10 mouse cellular contexts compared by ENCODE assay signal in the genomic region with DNA sequence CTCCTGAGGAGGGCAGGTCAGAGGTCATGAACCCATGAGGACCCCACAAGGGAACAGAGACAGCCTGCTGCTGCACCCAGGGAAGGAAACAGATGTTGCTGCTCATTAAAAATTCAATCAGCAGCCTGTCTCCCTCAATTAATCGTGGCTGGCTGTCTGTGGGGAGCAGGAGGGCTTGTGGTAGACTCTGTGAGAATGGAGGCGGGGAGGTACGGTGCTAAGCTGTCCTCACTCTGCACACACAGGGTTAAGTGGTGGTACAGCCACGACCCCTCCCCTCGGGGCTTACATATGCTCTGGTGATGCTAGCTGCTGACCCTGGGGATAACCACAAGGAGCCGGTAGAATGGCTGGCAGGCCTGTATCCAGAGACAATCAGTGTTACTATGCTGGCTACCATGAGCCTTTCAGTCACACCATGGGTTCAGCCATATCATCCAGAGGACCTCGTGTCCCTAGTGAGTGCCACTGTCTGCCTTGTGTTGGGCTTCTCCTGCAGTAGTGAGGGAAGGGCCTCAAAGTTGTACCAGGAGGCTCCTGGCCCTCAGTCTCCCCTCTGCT. TPM values are rescaled to one million over a fixed set of nuclear protein-coding genes. Genes with fewer than 3 reads are reported as not detected.
DNase-seq lines count a peak whose midpoint lies in the region; ATAC-seq and TF ChIP-seq lines count a peak whose summit lies in the region.
"Had no signal": no experiment of that assay in that cellular context is flagged by ENCODE, and none has a peak within 500 bp of the region (broad histone marks: within the 10 kb centered on the region; RNA-seq: fewer than 3 reads in every experiment).

No protein-coding gene starts in this region.

- 43% methylated on average over 7 of the region's 7 CpGs for WGBS in intestine, embryonic 14.5 days
- WGBS in intestine, postnatal 0 days, result 57% methylated on average over 7 of the region's 7 CpGs
- whole genome bisulfite sequencing in embryonic facial prominence, embryonic 11.5 days, result 5% methylated on average over 7 of the region's 7 CpGs
- WGBS in hindbrain, embryonic 14.5 days, result 11% methylated on average over 7 of the region's 7 CpGs
- 7% methylated on average over 7 of the region's 7 CpGs for WGBS in neural tube, embryonic 14.5 days

- intact Hi-C loops in left cerebral cortex, postnatal 25 days (cut with DNase I), result no loop called here

- H3K27ac ChIP-seq in intestine, embryonic 14.5 days (ENCODE audit: low read depth), result 0 out of 2 replicates have a peak overlapping the region, but pooled peaks have one; percentile 81
- no peak overlapping the region for H3K27ac ChIP-seq in intestine, postnatal 0 days (ENCODE audit: low read depth, low read length)
- peak overlapping the region; percentile 38; the same call in 1 of the 2 replicates for H3K27ac ChIP-seq in embryonic facial prominence, embryonic 11.5 days (replicated peaks; ENCODE audit: low read depth, low read length)
- peak overlapping the region; percentile 64 for H3K27ac ChIP-seq in hindbrain, embryonic 14.5 days
- H3K27ac ChIP-seq in neural tube, embryonic 14.5 days (ENCODE audit: low read depth, low read length), result peak overlapping the region; percentile 81

- peaks cover 41% of the 10 kb centered on the region for H3K4me1 ChIP-seq in intestine, embryonic 14.5 days (replicated peaks; ENCODE audit: control insufficient read depth, insufficient read depth, low read length)
- H3K4me1 ChIP-seq in intestine, postnatal 0 days (replicated peaks; ENCODE audit: control insufficient read depth, insufficient read depth, low read length), result 0 out of 2 replicates have a peak, but pooled peaks cover 4% of the 10 kb centered on the region
- peaks cover 40% of the 10 kb centered on the region for H3K4me1 ChIP-seq in embryonic facial prominence, embryonic 11.5 days (ENCODE audit: control insufficient read depth, insufficient read depth, low read length)
- H3K4me1 ChIP-seq in hindbrain, embryonic 14.5 days (replicated peaks; ENCODE audit: control insufficient read depth, insufficient read depth, low read length), result peaks cover 60% of the 10 kb centered on the region
- peaks cover 55% of the 10 kb centered on the region for H3K4me1 ChIP-seq in neural tube, embryonic 14.5 days (ENCODE audit: control insufficient read depth, insufficient read depth, low read length)

- no peaks in the 10 kb centered on the region for H3K27me3 ChIP-seq in intestine, embryonic 14.5 days (replicated peaks; ENCODE audit: control insufficient read depth, insufficient read depth, low read length)
- H3K27me3 ChIP-seq in intestine, postnatal 0 days (replicated peaks; ENCODE audit: control insufficient read depth, insufficient read depth, low read length), result no peaks in the 10 kb centered on the region
- no peaks in the 10 kb centered on the region for H3K27me3 ChIP-seq in embryonic facial prominence, embryonic 11.5 days (ENCODE audit: control insufficient read depth, insufficient read depth, low read length)
- H3K27me3 ChIP-seq in hindbrain, embryonic 14.5 days (ENCODE audit: control insufficient read depth, insufficient read depth, low read length), result no peaks in the 10 kb centered on the region
- H3K27me3 ChIP-seq in neural tube, embryonic 14.5 days (ENCODE audit: control insufficient read depth, insufficient read depth, low read length), result no peaks in the 10 kb centered on the region

- H3K4me2 ChIP-seq in intestine, embryonic 14.5 days (ENCODE audit: low read length), result no peak overlapping the region
- H3K4me2 ChIP-seq in intestine, postnatal 0 days (replicated peaks; ENCODE audit: low read depth), result no peak overlapping the region
- no peak overlapping the region for H3K4me2 ChIP-seq in embryonic facial prominence, embryonic 11.5 days (ENCODE audit: low read depth, low read length)
- no peak overlapping the region for H3K4me2 ChIP-seq in hindbrain, embryonic 14.5 days (replicated peaks)
- no peak overlapping the region for H3K4me2 ChIP-seq in neural tube, embryonic 14.5 days (ENCODE audit: low read depth, low read length)

- peaks cover 35% of the 10 kb centered on the region for H3K36me3 ChIP-seq in intestine, embryonic 14.5 days (ENCODE audit: control insufficient read depth, insufficient read depth, low read length)
- H3K36me3 ChIP-seq in intestine, postnatal 0 days (ENCODE audit: control insufficient read depth, insufficient read depth), result peaks cover 70% of the 10 kb centered on the region
- H3K36me3 ChIP-seq in embryonic facial prominence, embryonic 11.5 days (replicated peaks; ENCODE audit: control insufficient read depth, insufficient read depth, low read depth, low read length), result peaks cover 14% of the 10 kb centered on the region
- peaks cover 41% of the 10 kb centered on the region for H3K36me3 ChIP-seq in hindbrain, embryonic 14.5 days (replicated peaks; ENCODE audit: control insufficient read depth, insufficient read depth)
- H3K36me3 ChIP-seq in neural tube, embryonic 14.5 days (ENCODE audit: control insufficient read depth, insufficient read depth, low read length), result peaks cover 24% of the 10 kb centered on the region

- TF ChIP-seq CTCF in intestine, postnatal 0 days (IDR thresholded peaks at IDR 0.05; ENCODE audit: low read depth), result no peak

- ATAC-seq in intestine, embryonic 14.5 days (replicated peaks; ENCODE audit: low FRiP score, low TSS enrichment, low read depth), result peak; percentile 26; the same call in 1 of the 2 replicates
- ATAC-seq in intestine, postnatal 0 days, result no peak
- peak; percentile 57; the same call in 1 of the 2 replicates for ATAC-seq in embryonic facial prominence, embryonic 11.5 days (replicated peaks; ENCODE audit: insufficient number of reproducible peaks, low FRiP score, low TSS enrichment, low read depth)
- ATAC-seq in hindbrain, embryonic 14.5 days (ENCODE audit: low FRiP score), result no peak; the same call in 1 of the 2 replicates
- ATAC-seq in neural tube, embryonic 14.5 days (ENCODE audit: low read depth), result peak; percentile 12; the same call in 1 of the 2 replicates

- no peak overlapping the region for H3K4me3 ChIP-seq in intestine, embryonic 14.5 days (ENCODE audit: low read depth, low read length)
- H3K4me3 ChIP-seq in intestine, postnatal 0 days (ENCODE audit: low read depth, low read length), result no peak overlapping the region
- H3K4me3 ChIP-seq in embryonic facial prominence, embryonic 11.5 days (ENCODE audit: low read depth, low read length), result no peak overlapping the region
- H3K4me3 ChIP-seq in hindbrain, embryonic 14.5 days (replicated peaks; ENCODE audit: low read length), result no peak overlapping the region
- H3K4me3 ChIP-seq in neural tube, embryonic 14.5 days (ENCODE audit: low read depth, low read length), result no peak overlapping the region
- H3K4me3 ChIP-seq: erythroblast, embryonic 14.5 days had no signal

- DNase-seq in intestine, embryonic 14.5 days (ENCODE audit: low spot score), result no peak
- DNase-seq in embryonic facial prominence, embryonic 11.5 days (ENCODE audit: low spot score), result peak; percentile 40
- DNase-seq in hindbrain, embryonic 14.5 days (ENCODE audit: low spot score), result no peak
- DNase-seq in kidney, postnatal 25 days, result no peak
- no peak for DNase-seq in left cerebral cortex, postnatal 25 days (ENCODE audit: low spot score in 2 of 2)
- no peak for DNase-seq in adrenal gland, postnatal 14 days
- DNase-seq: layer of hippocampus, adult 9-11 months had no signal

- no peak overlapping the region for H3K9ac ChIP-seq in intestine, embryonic 14.5 days (ENCODE audit: low read length)
- H3K9ac ChIP-seq in intestine, postnatal 0 days (ENCODE audit: low read depth, low read length), result no peak overlapping the region
- H3K9ac ChIP-seq in embryonic facial prominence, embryonic 11.5 days (replicated peaks; ENCODE audit: low read length), result no peak overlapping the region; the same call in 1 of the 2 replicates
- H3K9ac ChIP-seq in hindbrain, embryonic 14.5 days, result peak overlapping the region; percentile 28; the same call in 1 of the 2 replicates
- H3K9ac ChIP-seq in neural tube, embryonic 14.5 days (replicated peaks; ENCODE audit: low read depth, low read length), result no peak overlapping the region

- no peaks in the 10 kb centered on the region for H3K9me3 ChIP-seq in intestine, embryonic 14.5 days (ENCODE audit: control insufficient read depth, low read length)
- H3K9me3 ChIP-seq in intestine, postnatal 0 days (ENCODE audit: control insufficient read depth), result no peaks in the 10 kb centered on the region
- no peaks in the 10 kb centered on the region for H3K9me3 ChIP-seq in embryonic facial prominence, embryonic 11.5 days (replicated peaks; ENCODE audit: control insufficient read depth, low read length)
- no peaks in the 10 kb centered on the region for H3K9me3 ChIP-seq in hindbrain, embryonic 14.5 days (ENCODE audit: control insufficient read depth, low read length)
- H3K9me3 ChIP-seq in neural tube, embryonic 14.5 days (ENCODE audit: control insufficient read depth, low read length), result no peaks in the 10 kb centered on the region

RNA-seq across cellular contexts. Expression of a gene that starts 23.9 kb away (rescaled TPM):
- polyA plus RNA-seq in intestine, embryonic 14.5 days (2014; fragmentation: Nextera tagmentation; extraction: Ambion mirVana), result 121 and 122 TPM in 2 replicates
- polyA plus RNA-seq in intestine, postnatal 0 days (2015; fragmentation: Nextera tagmentation; extraction: Ambion mirVana), result 23.1 and 23.7 TPM in 2 replicates
- 127 and 132 TPM in 2 replicates for polyA plus RNA-seq in embryonic facial prominence, embryonic 11.5 days (2014; fragmentation: Nextera tagmentation; extraction: Ambion mirVana)
- 17.5 and 18.2 TPM in 2 replicates for polyA plus RNA-seq in hindbrain, embryonic 14.5 days (2014; fragmentation: Nextera tagmentation; extraction: Ambion mirVana)
- polyA plus RNA-seq in neural tube, embryonic 14.5 days (2014; fragmentation: Nextera tagmentation; extraction: Ambion mirVana), result 10.5 and 13.1 TPM in 2 replicates
- 1 to 10 TPM; 1.6 to 1.8 TPM for total RNA-seq in left cerebral cortex, postnatal 25 days (2021)
- total RNA-seq in adrenal gland, postnatal 14 days (2021), result 10.3 and 15.5 TPM in 2 replicates

Comparison
In these comparisons a context has a peak if more than half of its experiments do, and no peak if none do; other contexts are left out.
1. ATAC-seq: peak in intestine, embryonic 14.5 days (single experiment), embryonic facial prominence, embryonic 11.5 days (single experiment) and neural tube, embryonic 14.5 days (single experiment); none in intestine, postnatal 0 days (single experiment) and hindbrain, embryonic 14.5 days (single experiment).